Mouse (Mus musculus) CD8-positive naive resting alpha-beta T cell, adult 57 days (primary cell): ENCODE results near the gene Cr2. TPM values are rescaled to one million over a fixed set of nuclear protein-coding genes. Genes with fewer than 3 reads are reported as not detected.

Experiments used
- total RNA-seq: library from RNA; stranded (reverse); gene quantifications from one replicate; pipeline ENCODE4 v1.2.4, GENCODE M21; 2023

Gene Cr2
- total RNA-seq, result 72.3 TPM

DNA sequence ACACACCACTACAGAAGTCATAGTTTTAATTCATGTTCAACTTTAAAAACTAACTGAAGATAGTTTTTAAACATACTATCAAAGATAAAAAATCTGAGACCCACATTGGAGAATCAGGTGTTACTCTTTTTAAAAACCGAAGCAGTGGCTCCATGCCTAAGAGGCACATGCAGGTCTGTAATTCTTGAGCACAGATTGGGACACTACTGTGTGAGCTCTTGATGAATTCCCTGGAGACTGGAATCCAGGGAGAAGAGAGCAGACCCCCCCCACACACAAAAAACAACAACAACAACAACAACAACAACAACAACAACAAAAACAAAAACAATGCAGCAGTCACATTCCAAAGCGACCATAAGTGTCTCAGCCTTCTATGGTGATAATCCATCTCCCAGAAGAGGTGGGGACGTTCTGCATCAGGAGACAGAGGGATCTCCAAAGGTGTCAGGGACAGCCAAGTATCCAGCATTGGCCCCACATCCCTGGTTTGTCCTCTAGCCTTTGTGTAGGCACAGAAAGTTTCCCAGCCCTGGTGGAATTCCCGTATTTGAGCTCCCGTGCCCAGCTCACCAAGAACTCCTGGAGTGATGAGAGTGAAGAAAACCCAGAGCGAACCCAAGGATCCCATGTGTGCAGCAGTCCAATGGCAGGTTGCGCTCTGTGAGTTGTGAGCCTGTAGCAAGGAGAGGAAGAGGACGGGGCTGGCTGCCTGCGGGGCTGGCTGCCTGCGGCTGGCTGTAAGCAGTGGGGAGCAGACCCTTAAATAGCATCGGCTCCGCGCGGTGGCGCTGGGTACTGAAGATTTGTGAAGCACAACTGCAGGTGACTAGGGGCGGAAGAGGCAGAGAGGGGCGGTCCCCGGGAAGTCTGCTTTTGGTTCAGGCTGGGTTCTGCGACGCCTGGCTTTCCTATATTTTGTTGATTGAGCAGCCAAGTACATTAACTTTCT, at the start of gene Cr2:
Gene Cr2 (minus strand): TSS at position 737 of the 952 bp plus-strand sequence.

GRCm38 (mm10) chr1:195130953-195131674, 45.4 kb downstream of the Cr2 start, which contains the start of gene Cr1l:
Gene Cr1l, minus strand, starts transcription at chr1:195131586.

GRCm38 (mm10) chr1:195092220-195092720, 84.2 kb downstream of the Cr2 start, which contains the start of gene Cd46:
Gene Cd46, minus strand, starts transcription at chr1:195092249.

Other genes starting within 250 kb of the Cr2 start
- not detected for gene Cd34, start 237.9 kb downstream of the Cr2 start, total RNA-seq
- gene Cd46, start 84.5 kb downstream of the Cr2 start, total RNA-seq, result 4.5 TPM
- gene Cr1l, start 45.1 kb downstream of the Cr2 start, total RNA-seq, result 151 TPM